Mouse (Mus musculus): ENCODE results near the gene Tead1.

Tead1 gene

DNA sequence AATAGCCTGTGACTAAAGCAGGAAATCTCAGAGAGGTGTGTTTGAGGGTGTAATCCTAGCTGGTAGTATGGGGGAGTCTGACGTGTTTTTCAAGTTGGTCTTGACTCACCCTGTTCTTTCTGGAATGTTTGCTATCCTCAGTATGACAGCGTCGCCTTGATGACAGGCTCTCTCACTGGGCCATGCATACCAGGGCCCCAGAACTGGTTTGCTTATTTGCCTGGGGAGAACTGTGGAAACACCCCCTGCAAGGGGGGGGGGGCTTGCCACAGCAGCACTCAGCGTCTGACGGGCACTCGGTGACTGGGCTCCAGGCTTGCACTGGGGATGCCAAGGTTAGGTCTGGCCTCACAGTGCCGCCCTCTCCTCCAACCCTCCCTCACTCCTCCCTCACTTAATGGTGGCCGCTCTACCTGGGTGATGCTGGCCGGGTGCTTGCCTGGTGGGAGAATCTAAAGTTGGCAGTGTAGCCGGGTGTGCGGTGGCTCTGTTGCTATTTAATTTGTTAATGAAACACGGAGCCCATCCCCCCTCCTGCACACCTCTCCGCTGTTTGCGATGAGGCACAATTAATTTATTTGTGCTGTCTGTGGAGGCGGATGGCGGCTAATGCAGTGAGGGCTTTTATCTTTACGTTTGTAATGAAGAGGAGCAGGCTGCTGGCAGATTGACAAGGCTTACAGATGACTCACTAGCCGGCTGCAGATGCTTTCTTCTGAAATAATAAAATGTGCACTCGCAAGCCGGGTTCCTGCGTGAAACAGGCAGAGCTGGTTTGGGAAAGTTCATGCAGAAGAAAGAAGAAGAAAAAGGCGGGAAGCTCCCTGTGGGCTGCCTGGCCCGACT lies 41.2 kb downstream of the Tead1 start:
- peak; percentile 76 for DNase-seq (ENCODE audit: extremely low read depth, insufficient read length, low spot score)

DNA sequence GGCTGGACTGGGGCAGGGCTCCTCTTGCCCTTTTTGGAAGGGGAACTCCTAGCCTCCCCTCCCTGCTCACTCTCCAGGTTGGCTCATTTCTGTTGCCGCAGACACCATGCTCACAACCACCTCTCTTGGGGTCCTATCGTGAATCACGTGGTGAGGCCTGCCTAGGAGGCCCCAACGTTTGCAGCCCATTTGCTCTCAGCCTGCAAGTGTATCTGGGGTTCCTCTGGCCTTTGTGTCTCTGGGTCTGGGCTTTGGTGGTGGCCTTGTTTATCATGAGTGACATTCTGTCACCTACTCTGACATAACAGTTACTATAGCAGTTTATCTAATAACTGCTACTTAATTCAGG lies 41.8 kb downstream of the Tead1 start:
- no peak for DNase-seq (ENCODE audit: extremely low read depth, insufficient read length, low spot score)

DNA sequence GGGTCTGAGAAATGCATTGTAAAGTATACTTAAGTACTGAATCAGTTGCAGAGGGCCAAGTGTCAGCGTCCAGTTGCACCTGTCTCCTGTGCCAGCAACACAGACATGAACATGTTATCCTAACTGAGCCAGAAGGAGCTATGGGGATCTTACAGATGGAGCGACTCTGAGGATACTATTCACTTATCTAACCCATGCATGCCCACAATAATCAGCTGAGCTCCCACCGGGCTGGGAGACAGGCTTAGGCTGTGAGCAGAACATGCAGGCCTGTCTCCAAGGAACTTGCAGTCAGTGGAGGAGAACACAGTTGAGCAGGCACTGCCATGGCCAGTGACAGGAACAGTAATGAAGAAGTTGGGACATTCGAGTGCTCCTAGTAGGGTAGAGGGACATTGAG lies 42.7 kb downstream of the Tead1 start:
- no peak for DNase-seq (ENCODE audit: extremely low read depth, insufficient read length, low spot score)

DNA sequence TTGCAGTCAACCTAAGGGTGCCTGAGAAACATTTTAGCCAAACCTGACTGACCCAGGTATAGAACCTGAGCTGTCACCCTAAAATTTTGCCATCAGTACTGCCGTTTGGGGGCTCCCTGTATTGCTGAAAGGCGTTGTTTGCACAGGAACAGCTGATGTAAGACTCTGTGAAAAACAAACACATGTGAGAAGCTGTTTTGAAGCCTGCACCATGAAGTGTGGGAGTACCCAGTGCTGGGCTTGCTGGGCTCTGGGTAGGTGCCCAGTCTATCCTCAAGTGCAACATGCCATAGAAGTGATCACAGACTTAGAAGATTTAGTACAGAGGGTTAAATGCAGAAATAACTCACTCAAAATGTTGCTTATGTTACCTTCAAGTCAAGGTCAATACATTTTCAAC lies 49.3 kb downstream of the Tead1 start:
- DNase-seq (ENCODE audit: extremely low read depth, insufficient read length, low spot score): no peak

DNA sequence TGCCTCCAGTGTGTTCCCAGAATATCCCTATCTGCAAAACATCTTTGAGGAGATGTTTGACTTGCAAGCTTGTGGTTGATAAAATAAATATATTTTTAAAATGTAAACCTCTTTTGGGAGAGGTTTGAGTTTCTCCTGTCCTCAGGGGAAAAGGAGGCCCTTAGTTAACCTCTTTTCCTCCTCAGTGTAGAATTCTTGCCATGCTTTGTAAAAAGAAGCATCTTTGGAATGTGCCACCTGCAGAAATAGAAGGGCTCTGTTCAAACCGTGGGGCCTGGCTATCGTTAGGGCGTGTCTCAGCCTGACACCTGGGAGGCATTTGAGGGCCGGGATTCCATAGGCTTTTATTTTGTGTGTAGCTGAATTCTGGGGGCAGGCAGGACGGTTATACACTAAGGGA lies 51.1 kb downstream of the Tead1 start:
- DNase-seq (ENCODE audit: extremely low read depth, insufficient read length, low spot score): no peak

DNA sequence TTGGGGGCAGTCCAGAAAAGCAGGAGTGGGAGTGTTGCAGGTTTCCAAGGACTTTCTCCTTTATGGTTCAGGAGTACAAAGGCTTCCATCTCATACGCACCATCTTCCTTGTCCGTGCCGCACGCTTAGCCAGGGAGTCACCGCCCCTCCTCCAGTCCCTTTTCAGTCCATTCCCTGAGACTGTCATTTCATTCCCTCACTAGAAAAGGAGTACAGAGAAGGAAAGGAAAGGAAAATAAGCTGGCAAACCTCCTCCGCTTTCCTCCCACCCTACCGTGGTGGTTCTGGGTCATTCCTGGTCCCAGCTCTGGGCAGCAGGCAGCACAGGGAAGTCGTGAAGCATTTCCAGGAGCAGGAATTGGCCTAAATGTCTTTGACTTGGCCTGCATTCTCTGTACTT lies 52.5 kb downstream of the Tead1 start:
- no peak for DNase-seq (ENCODE audit: extremely low read depth, insufficient read length, low spot score)

DNA sequence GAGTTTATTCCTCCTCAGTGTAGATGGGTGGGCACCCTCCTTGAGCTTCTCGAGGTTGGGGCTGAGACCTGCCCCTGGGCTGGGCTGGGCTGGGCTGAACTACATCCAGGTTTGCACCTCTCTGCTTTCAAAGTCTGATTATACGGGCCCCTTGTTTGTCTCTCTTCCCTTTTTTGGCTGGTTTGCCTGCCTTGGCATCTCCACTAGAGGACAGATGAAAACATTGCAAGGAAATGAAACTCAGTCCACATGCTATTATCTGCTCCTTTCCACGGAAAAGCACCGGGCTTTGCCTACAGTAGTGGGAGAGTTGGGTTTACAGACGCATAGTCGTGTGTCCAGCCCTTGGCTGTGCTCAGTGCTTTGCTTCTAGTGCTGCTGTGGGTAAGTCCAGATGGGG lies 60.1 kb downstream of the Tead1 start:
- no peak for DNase-seq (ENCODE audit: extremely low read depth, insufficient read length, low spot score)

DNA sequence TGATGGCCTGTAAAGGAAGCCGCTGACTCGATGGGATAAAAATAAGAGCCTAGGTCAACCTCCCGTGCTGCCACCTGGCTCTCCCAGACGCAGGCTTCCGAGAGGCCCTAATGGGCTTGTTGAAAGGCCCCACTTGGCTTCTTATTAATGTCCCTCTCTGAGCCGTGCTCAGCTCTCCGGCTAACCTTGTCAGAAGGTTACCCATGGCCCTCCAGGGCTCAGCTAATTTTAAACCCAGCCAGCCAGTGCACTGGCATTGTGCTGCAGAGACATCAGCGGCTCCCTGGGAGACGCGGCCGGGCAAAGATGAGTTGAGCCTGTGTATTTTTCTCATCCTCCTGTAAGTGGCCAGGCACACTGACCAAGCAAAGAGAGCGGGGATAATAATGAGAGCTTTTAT lies 62.7 kb downstream of the Tead1 start:
- no peak for DNase-seq (ENCODE audit: extremely low read depth, insufficient read length, low spot score)

DNA sequence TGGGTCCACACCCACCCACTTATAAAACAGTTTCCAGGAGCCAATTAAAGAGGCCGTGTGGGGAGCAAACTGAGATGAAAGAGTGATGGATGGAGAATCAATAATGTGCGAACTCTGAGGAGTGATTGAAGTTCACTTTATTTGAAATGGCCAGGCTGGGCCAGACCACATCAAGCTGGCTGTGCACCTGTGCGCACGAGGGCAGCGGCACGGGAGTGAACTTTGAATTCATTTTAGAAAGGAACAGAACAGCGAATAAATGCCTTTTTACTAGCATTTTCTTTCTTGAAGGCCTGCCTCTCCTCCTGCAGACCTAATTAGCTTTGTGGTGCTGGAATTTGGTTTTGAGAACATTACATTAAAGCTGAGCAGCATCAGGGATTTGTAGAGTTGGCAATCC lies 63.9 kb downstream of the Tead1 start:
- DNase-seq (ENCODE audit: extremely low read depth, insufficient read length, low spot score): no peak

DNA sequence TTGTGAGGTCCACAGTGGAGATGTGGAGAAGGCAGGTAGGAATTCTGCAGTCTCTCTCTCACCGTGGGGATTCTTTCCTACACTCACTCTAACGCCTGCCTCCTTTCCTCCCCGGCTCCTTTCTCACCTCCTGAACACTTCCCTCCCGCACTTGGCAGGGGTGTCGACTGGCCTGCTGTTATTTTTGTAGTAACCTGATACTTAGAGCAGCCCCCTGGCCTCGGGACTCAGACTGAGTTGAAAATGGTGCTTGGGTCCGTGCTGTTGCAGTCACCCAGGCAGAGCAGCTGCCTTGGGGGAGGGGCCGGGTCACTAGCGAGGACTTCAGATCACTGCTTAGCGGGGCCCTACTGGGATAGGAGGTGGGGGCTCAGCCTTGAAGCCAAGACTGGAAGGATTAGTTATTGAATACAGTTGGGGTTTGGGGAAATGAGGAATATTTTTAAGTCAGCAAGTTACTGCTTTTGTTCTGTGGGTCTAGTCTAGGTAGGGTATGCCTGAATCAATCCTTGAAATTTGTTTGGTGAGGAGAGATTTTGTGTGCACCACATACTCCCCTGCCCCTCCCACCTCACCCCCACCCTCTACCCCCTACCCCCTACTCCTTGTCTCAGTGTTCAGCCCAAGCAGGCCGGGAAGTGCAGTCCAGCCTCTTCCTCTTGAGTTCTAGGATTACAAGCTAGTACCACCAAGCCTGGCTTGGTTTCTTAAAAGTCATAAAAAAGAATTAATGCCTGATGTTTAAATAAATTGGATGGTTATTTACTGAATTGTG lies 64.7 kb downstream of the Tead1 start:
- DNase-seq (ENCODE audit: extremely low read depth, insufficient read length, low spot score): no peak

DNA sequence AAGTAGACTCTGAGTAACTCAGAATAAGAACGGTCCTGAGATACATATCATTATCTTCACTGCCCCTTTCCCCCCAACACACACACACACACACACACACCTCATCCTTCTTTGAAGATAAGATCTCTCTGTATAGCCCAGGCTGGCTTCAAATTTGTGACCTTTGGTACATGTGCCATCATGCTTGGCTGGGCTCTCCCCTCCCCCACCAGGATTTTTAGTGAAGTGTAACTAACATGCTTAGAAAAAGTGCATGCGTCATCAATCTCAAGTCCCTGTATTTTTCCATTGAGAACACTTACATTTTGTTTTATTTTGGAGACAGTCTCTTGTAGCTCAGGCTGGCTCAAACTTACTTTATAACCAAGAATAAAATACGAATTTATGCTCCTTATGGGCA lies 68.1 kb downstream of the Tead1 start:
- no peak for DNase-seq (ENCODE audit: extremely low read depth, insufficient read length, low spot score)

DNA sequence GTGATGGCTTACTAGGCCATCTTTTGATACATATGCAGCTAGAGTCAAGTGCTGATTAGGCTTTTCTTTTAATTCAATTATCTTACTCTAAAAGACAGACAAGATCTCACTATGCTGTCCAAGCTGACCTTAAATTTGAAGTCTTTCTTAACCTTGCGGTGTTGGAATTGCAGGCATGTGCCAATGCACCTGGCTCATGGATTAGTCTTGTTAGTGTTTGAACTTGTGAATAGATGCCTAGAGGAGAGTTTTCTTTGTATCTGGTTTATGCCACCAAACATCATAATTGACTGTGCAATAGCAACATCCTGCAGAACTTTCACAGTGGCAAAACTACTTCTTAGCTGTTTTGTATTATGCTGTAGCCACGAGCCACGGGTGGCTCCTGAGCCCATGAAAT lies 68.7 kb downstream of the Tead1 start:
- no peak for DNase-seq (ENCODE audit: extremely low read depth, insufficient read length, low spot score)

DNA sequence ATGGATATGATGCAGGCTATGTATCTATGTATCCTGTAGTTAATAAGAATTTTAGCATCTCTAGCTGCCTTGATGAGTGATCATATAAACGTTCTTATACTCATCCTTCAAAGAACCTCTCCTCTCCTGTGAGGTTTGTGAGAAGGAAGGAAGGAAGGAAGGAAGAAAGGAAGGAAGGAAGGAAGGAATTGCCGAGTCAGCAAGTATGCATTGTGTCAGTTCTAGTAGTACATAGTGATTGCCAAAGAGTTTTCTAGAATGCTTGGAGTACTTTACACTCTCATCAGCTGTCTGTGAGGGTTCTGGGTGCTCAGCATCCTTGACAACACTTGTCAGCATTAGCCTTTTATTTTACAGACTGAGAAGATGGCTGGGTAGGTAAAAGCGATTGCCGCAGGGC lies 69.2 kb downstream of the Tead1 start:
- DNase-seq (ENCODE audit: extremely low read depth, insufficient read length, low spot score): no peak

DNA sequence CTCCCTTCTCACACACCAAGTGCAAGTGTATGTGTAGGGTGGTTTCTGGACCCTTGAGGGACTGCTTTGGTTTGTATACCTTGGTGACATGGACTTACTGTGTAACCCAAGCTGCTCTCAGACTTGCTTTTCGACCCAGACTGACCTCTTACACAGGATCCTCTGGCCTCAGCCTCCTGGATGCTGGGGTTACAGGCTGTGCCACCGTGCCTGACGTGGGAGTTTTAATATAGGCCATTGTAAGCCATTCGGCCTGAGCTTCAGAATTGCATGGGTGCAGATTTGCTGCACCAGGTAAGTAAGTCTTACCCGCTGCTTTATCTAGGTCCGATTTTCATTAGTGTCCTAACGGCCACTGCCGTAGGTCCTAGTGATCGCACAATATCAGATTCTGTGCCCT lies 71.0 kb downstream of the Tead1 start:
- DNase-seq (ENCODE audit: extremely low read depth, insufficient read length, low spot score): no peak

DNA sequence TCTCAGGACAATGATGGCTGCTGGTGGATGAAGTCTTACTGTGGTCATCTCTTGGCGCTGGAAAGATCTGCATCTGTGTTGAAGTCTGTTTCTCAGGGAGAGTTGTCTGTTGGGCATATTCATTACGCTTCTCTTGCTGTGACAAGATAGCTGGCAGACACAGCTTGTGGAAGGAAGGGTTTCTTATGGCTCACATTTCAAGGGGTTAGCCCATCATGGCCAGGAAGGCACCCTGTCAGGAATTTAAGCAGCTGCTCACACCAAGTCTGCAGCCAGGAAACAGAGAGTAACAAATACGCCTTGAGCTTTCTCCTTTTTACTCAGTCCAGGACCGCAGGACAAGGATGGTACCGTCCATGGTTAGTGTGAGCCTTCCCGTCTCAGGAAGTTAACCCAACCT lies 73.2 kb downstream of the Tead1 start:
- DNase-seq (ENCODE audit: extremely low read depth, insufficient read length, low spot score): no peak

DNA sequence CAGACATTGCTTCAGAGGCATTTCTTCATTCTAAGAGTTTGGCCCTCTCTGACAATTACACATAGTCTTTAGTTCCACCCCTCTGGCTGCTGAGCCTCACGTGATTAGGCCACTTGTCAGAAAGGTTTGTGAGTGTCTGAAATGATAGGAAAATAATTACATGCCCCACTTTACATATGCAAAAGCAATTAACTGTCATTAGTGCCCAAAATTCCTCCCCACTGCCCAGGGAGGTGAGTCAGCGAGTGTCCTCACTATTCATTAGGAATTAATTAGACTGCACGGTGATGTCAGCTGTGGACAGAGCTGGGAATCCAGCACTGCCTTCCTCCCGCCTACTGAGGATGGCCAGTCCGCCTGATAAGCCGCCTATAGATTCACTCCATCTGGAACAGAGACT lies 74.2 kb downstream of the Tead1 start:
- no peak for DNase-seq (ENCODE audit: extremely low read depth, insufficient read length, low spot score)

DNA sequence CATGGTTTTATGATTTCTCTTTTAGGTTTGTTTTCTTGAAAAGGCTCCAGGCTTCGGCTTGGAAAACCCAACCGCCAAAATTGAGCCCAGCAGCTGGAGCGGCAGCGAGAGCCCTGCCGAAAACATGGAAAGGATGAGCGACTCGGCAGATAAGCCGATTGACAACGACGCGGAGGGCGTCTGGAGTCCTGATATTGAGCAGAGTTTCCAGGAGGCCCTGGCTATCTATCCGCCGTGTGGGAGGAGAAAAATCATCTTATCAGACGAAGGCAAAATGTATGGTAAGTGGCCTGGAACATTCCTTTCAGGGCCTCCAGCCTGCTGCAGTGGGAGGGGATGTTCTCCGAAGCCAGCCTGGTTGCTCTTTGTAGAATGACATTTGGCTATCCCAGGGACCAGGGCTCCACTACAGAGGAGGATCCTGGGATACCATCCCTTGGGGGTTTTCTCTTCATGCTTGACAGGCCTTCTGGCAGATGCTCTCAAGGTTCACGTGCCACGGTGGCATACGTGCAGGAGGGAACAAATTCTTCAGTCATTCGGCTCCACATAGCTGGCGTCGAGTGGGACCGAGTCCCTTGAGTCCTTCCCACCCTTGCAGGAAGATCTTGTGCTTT lies 80.3 kb downstream of the Tead1 start:
- DNase-seq (ENCODE audit: extremely low read depth, insufficient read length, low spot score): no peak

DNA sequence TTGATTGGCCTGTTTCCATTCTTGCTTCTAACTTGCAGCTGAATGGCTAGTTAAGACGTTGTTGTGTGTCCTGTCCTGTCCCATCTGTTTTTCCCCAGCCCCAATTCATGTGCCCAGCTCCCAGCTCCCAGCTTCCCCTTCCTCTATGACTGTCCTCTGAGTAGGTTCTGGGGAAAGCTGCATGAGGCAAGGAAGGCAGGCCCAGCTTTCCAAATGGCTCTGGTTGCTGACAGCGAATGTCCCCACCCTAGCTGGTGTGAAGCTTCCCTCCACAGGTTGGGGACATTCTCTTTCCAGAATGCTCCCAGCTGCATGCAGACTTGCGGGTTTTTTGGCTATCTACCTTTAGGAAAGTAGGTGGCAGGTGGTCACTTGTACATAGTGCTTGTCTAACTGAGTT lies 81.2 kb downstream of the Tead1 start:
- no peak for DNase-seq (ENCODE audit: extremely low read depth, insufficient read length, low spot score)

DNA sequence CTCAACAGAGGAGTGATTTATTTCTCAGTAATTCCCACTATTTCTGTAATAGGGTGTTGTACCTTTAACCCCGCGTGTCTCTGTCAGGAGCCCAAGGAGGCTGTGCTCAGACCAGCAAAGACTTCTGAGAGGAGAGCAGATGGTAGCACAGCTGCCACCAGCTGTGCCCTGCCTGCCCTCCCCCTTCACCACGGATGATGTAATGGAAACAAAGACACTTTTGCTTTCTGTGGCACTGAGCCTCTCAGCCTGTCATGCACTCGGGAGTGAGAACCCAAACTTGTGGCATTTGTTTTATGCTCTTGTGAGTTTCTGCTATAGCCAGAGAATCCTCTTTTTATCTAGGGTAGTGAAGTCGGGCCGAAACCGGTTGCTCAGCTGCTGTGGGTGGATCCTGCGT lies 81.7 kb downstream of the Tead1 start:
- peak; percentile 55 for DNase-seq (ENCODE audit: extremely low read depth, insufficient read length, low spot score)

DNA sequence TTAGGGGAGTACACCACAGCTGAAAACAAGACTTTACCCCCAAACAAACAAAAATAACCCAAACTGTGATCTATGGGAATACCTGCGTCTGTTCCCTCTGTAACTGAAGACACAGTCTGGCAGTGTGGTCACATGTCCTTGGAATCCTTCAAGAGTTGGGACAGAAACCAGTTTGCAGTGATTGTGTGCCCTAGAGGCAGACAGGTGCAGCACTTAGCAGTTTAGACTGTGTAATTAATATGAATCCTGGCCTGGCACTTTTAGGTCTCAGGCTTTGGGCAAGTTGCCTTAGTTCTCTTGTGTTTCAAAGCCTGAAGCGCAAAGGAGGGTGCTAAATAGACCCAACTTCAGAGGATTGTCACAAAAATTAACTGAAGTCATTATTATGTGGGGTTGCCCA lies 83.8 kb downstream of the Tead1 start:
- no peak for DNase-seq (ENCODE audit: extremely low read depth, insufficient read length, low spot score)

DNA sequence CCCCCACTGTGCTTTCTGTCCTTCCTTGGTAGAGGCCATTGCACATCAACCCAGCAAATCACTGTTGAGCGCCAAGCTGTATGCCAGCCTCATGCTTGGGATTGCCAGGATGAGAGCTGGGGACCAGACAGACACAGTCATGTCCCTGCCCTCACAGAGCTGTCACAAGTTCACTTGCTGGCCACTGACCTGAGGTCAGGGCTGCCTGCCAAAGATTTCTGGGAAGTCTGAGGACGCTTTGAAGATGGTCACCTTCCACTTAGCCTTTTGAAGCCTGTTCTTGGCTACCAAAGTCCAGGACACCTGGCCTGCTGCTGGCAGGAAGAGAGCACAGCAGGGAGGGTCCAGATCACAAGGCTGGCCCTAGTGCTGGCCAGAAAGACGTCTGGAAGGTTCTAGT lies 84.4 kb downstream of the Tead1 start:
- no peak for DNase-seq (ENCODE audit: extremely low read depth, insufficient read length, low spot score)

DNA sequence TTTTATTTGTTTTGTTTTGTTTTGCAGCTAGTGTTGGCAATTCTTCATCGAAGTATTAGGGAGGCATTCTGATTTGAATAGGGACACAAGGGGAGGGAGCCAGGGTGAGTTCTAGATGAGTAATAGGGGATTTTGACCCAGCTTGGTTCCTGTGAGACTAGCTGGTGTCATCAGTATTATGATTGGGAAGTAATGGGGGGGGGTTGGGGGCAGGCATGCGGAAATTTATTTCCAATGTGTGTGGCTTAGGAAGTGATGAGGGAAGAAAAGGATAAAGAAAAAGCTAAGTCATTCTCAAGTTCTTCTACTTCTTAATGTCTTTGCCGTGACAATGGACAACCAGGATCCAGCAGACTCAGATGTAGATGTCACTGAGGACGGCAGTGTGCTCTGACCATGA lies 85.8 kb downstream of the Tead1 start:
- no peak for DNase-seq (ENCODE audit: extremely low read depth, insufficient read length, low spot score)
